Mouse (Mus musculus): ENCODE measurements around the gene Lmf1. TPM values are rescaled to one million over a fixed set of nuclear protein-coding genes. Genes with fewer than 3 reads are reported as not detected.

Lmf1 gene
- 11.4 and 13.4 TPM in 2 replicates for polyA plus RNA-seq (2015; fragmentation: Nextera tagmentation; extraction: Ambion mirVana)

DNA sequence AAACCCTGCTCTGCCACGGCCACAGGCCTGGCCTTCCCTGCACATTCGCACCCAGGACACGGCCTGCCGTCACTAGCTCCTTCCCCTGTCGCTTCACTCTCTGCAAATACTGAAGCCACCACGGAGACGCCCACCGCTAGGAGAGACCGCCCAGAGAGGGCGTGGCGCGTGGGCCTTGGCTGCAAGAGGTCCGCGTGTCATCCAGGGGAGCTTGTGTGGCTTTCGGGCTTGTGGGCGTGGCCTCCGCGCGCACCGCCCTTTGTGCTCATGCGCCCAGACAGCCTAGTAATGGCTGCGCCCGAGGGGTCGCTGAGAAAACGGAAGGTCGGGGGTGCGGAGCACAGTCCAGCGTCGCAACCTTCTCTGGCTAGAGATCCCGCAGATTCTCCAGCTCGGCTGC, at the start of gene Lmf1:
Gene Lmf1, plus strand, starts transcription at position 166 of the 400 bp plus-strand sequence.
- Histone ChIP-seq H3K4me3 (ENCODE audit: low read depth, low read length) (peak within 1 kb of the TSS; percentile 81), H3K4me1 (ENCODE audit: control insufficient read depth, low read depth, low read length) (peaks cover 16% of the 10 kb centered on the region), H3K9ac (ENCODE audit: low read depth, low read length) (peak within 1 kb of the TSS; percentile 81), H3K36me3 (ENCODE audit: control insufficient read depth, insufficient read depth) (no peaks in the 10 kb centered on the region), H3K9me3 (replicated peaks; ENCODE audit: control insufficient read depth, low read length) (no peaks in the 10 kb centered on the region), H3K4me2 (ENCODE audit: low read depth, low read length) (peak within 1 kb of the TSS; percentile 94), H3K27me3 (ENCODE audit: control insufficient read depth, insufficient read depth, low read depth, low read length) (peaks cover under 1% of the 10 kb centered on the region), H3K27ac (ENCODE audit: low read length) (peak within 1 kb of the TSS; percentile 50; the same call in 1 of the 2 replicates)
- under 1% methylated on average over 31 of the region's 31 CpGs for WGBS (ENCODE audit: insufficient replicate concordance)
- ATAC-seq (ENCODE audit: low read depth) = peak; percentile 97

GRCm38 (mm10) chr17:25530357-25531022, 48.4 kb upstream of the Lmf1 start:
- Histone ChIP-seq H3K9me3 (replicated peaks; ENCODE audit: control insufficient read depth, low read length) (no peaks in the 10 kb centered on the region), H3K27ac (ENCODE audit: low read length) (no peak overlapping the region), H3K9ac (ENCODE audit: low read depth, low read length) (no peak overlapping the region), H3K4me3 (ENCODE audit: low read depth, low read length) (no peak overlapping the region), H3K4me2 (ENCODE audit: low read depth, low read length) (no peak overlapping the region), H3K36me3 (ENCODE audit: control insufficient read depth, insufficient read depth) (no peaks in the 10 kb centered on the region), H3K27me3 (ENCODE audit: control insufficient read depth, insufficient read depth, low read depth, low read length) (no peaks in the 10 kb centered on the region; the same call in 1 of the 2 replicates), H3K4me1 (ENCODE audit: control insufficient read depth, low read depth, low read length) (no peaks in the 10 kb centered on the region)
- ATAC-seq (ENCODE audit: low read depth) = no peak
- WGBS (ENCODE audit: insufficient replicate concordance) = 49% methylated on average over 8 of the region's 8 CpGs

- no peaks in the 10 kb centered on the region for H3K9me3 ChIP-seq (replicated peaks; ENCODE audit: control insufficient read depth, low read length)
- no peaks in the 10 kb centered on the region for H3K27me3 ChIP-seq (ENCODE audit: control insufficient read depth, insufficient read depth, low read depth, low read length)
- H3K4me2 ChIP-seq (ENCODE audit: low read depth, low read length) = no peak overlapping the region
- H3K36me3 ChIP-seq (ENCODE audit: control insufficient read depth, insufficient read depth) = no peaks in the 10 kb centered on the region
- ATAC-seq (ENCODE audit: low read depth) = no peak
- 47% methylated on average over 27 of the region's 27 CpGs for WGBS (ENCODE audit: insufficient replicate concordance)
- H3K4me3 ChIP-seq (ENCODE audit: low read depth, low read length) = no peak overlapping the region
- H3K4me1 ChIP-seq (ENCODE audit: control insufficient read depth, low read depth, low read length) = no peaks in the 10 kb centered on the region
- no peak overlapping the region for H3K9ac ChIP-seq (ENCODE audit: low read depth, low read length)
- no peak overlapping the region for H3K27ac ChIP-seq (ENCODE audit: low read length)
Measured at GRCm38 (mm10) chr17:25538945-25539875, 39.7 kb upstream of the Lmf1 start.

GRCm38 (mm10) chr17:25540731-25541130, 38.2 kb upstream of the Lmf1 start:
- Histone ChIP-seq H3K27me3 (ENCODE audit: control insufficient read depth, insufficient read depth, low read depth, low read length) (no peaks in the 10 kb centered on the region), H3K9me3 (replicated peaks; ENCODE audit: control insufficient read depth, low read length) (no peaks in the 10 kb centered on the region), H3K36me3 (ENCODE audit: control insufficient read depth, insufficient read depth) (no peaks in the 10 kb centered on the region), H3K27ac (ENCODE audit: low read length) (no peak overlapping the region), H3K4me3 (ENCODE audit: low read depth, low read length) (no peak overlapping the region), H3K9ac (ENCODE audit: low read depth, low read length) (no peak overlapping the region), H3K4me1 (ENCODE audit: control insufficient read depth, low read depth, low read length) (no peaks in the 10 kb centered on the region), H3K4me2 (ENCODE audit: low read depth, low read length) (no peak overlapping the region)
- no peak for ATAC-seq (ENCODE audit: low read depth)
- WGBS (ENCODE audit: insufficient replicate concordance) = 43% methylated on average over 5 of the region's 5 CpGs

DNA sequence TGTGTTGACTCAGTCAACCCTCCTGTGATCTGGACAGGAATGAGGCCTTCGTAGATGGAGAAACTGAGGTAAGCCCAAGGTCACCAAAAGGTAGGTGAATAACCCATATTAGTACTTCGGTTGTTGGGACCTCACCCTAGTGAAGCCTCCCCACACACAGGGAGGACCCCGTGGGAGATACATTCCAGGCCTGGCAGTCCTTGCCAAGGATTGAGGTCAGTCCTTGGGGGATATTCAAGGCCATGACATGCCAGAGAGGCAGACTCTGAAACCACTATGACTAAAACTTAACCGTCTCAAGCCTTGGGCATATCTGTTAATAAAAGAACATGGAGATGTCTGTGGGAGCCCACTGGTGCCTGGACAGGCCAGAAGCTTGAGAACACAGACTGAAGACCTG, 37.1 kb upstream of the Lmf1 start:
- Histone ChIP-seq H3K4me3 (ENCODE audit: low read depth, low read length) (no peak overlapping the region), H3K36me3 (ENCODE audit: control insufficient read depth, insufficient read depth) (no peaks in the 10 kb centered on the region), H3K27ac (ENCODE audit: low read length) (no peak overlapping the region), H3K9me3 (replicated peaks; ENCODE audit: control insufficient read depth, low read length) (no peaks in the 10 kb centered on the region), H3K4me1 (ENCODE audit: control insufficient read depth, low read depth, low read length) (no peaks in the 10 kb centered on the region), H3K4me2 (ENCODE audit: low read depth, low read length) (no peak overlapping the region), H3K27me3 (ENCODE audit: control insufficient read depth, insufficient read depth, low read depth, low read length) (no peaks in the 10 kb centered on the region), H3K9ac (ENCODE audit: low read depth, low read length) (no peak overlapping the region)
- 48% methylated on average over 4 of the region's 4 CpGs for WGBS (ENCODE audit: insufficient replicate concordance)
- no peak for ATAC-seq (ENCODE audit: low read depth)

DNA sequence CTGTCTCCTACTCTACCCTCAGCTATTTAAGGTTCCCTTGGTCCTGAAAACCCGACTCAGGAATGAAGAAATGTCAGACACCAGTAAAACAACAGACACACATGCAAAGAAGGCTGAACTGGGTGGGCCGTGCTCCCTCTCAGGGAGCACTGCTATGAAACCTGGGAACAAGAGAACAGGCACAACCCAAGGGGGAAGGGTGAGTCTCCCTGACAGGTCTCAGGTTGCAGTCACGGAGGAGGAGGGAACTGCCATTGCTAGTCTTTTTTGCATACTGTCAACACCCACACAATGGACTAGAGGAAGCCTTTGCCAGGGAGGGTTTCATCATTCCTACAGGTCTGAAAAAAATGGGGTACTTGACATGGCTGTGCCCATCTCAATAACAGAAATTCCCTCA, 31.9 kb upstream of the Lmf1 start:
- Histone ChIP-seq H3K36me3 (ENCODE audit: control insufficient read depth, insufficient read depth) (no peaks in the 10 kb centered on the region), H3K27ac (ENCODE audit: low read length) (no peak overlapping the region), H3K4me2 (ENCODE audit: low read depth, low read length) (no peak overlapping the region), H3K9me3 (replicated peaks; ENCODE audit: control insufficient read depth, low read length) (no peaks in the 10 kb centered on the region), H3K4me3 (ENCODE audit: low read depth, low read length) (no peak overlapping the region), H3K27me3 (ENCODE audit: control insufficient read depth, insufficient read depth, low read depth, low read length) (no peaks in the 10 kb centered on the region), H3K9ac (ENCODE audit: low read depth, low read length) (no peak overlapping the region), H3K4me1 (ENCODE audit: control insufficient read depth, low read depth, low read length) (no peaks in the 10 kb centered on the region)
- 35% methylated on average over 3 of the region's 3 CpGs for WGBS (ENCODE audit: insufficient replicate concordance)
- no peak for ATAC-seq (ENCODE audit: low read depth)

DNA sequence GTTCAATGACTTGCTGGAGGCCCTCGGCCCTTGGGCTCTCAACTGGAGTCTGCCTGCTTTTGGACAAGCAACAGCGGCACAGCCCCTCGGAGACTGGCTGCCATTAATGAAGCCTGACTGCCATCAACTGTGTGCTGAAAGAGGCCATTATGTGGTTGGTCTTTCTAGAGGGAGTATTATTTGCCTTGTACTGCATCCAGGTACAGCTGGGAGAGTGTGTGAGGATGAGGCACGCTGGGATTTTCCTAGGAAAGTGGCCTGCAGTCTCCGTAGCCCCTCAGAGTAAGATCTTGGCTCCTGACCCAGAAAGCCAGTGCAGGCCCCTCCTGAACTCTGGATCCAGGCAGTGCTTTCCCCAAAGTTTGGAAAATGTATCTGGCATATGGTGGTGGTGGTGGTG, 28.9 kb upstream of the Lmf1 start:
- ATAC-seq (ENCODE audit: low read depth) = no peak
- WGBS (ENCODE audit: insufficient replicate concordance) = 67% methylated on average over 5 of the region's 5 CpGs
- H3K9ac ChIP-seq (ENCODE audit: low read depth, low read length) = no peak overlapping the region
- peaks cover 2% of the 10 kb centered on the region for H3K27me3 ChIP-seq (ENCODE audit: control insufficient read depth, insufficient read depth, low read depth, low read length)
- H3K4me2 ChIP-seq (ENCODE audit: low read depth, low read length) = no peak overlapping the region
- no peaks in the 10 kb centered on the region for H3K9me3 ChIP-seq (replicated peaks; ENCODE audit: control insufficient read depth, low read length)
- no peaks in the 10 kb centered on the region for H3K4me1 ChIP-seq (ENCODE audit: control insufficient read depth, low read depth, low read length)
- no peaks in the 10 kb centered on the region for H3K36me3 ChIP-seq (ENCODE audit: control insufficient read depth, insufficient read depth)
- no peak overlapping the region for H3K27ac ChIP-seq (ENCODE audit: low read length)
- no peak overlapping the region for H3K4me3 ChIP-seq (ENCODE audit: low read depth, low read length)

DNA sequence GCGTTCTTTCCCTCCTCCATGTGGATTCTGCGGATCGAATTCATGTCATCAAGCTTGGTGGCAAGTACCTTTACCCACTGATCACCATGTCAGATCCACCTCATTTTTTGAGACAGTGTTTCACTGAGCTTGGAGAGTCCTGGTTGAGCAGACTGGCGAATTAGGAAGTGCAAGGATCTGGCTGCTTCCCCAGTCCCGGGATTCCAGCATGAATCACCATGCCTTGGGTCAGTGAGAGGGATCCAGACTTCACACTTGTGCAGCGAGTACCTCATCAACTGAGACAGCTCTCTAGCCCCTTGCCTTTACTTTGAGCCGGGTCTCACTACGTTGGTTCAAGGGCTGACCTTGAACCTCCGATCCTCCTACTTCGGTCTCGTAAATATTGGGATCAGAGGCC, 27.6 kb upstream of the Lmf1 start:
- Histone ChIP-seq H3K4me1 (ENCODE audit: control insufficient read depth, low read depth, low read length) (no peaks in the 10 kb centered on the region), H3K9ac (ENCODE audit: low read depth, low read length) (no peak overlapping the region), H3K27ac (ENCODE audit: low read length) (no peak overlapping the region), H3K9me3 (replicated peaks; ENCODE audit: control insufficient read depth, low read length) (no peaks in the 10 kb centered on the region), H3K27me3 (ENCODE audit: control insufficient read depth, insufficient read depth, low read depth, low read length) (peaks cover 15% of the 10 kb centered on the region), H3K36me3 (ENCODE audit: control insufficient read depth, insufficient read depth) (no peaks in the 10 kb centered on the region), H3K4me2 (ENCODE audit: low read depth, low read length) (no peak overlapping the region), H3K4me3 (ENCODE audit: low read depth, low read length) (no peak overlapping the region)
- no peak for ATAC-seq (ENCODE audit: low read depth)
- WGBS (ENCODE audit: insufficient replicate concordance) = 62% methylated on average over 11 of the region's 11 CpGs

GRCm38 (mm10) chr17:25555159-25555558, 23.7 kb upstream of the Lmf1 start:
- no peak overlapping the region for H3K4me3 ChIP-seq (ENCODE audit: low read depth, low read length)
- no peak for ATAC-seq (ENCODE audit: low read depth)
- H3K27ac ChIP-seq (ENCODE audit: low read length) = no peak overlapping the region
- H3K4me1 ChIP-seq (ENCODE audit: control insufficient read depth, low read depth, low read length) = no peaks in the 10 kb centered on the region
- H3K27me3 ChIP-seq (ENCODE audit: control insufficient read depth, insufficient read depth, low read depth, low read length) = peaks cover 29% of the 10 kb centered on the region
- no peak overlapping the region for H3K4me2 ChIP-seq (ENCODE audit: low read depth, low read length)
- WGBS (ENCODE audit: insufficient replicate concordance) = 10% methylated on average over 3 of the region's 3 CpGs
- no peaks in the 10 kb centered on the region for H3K9me3 ChIP-seq (replicated peaks; ENCODE audit: control insufficient read depth, low read length)
- no peaks in the 10 kb centered on the region for H3K36me3 ChIP-seq (ENCODE audit: control insufficient read depth, insufficient read depth)
- H3K9ac ChIP-seq (ENCODE audit: low read depth, low read length) = no peak overlapping the region

Data from liver, embryonic 16.5 days (tissue).